Mouse (Mus musculus): ENCODE measurements around the gene Dnajc8.
"Not testable (repeated sequence)": the region's sequence is repeated elsewhere in the genome, so short reads cannot be mapped to it uniquely, and the experiment has no call there.

Gene Dnajc8

GRCm38 (mm10) chr4:132515369-132516155 is 19.8 kb upstream of the Dnajc8 start:
- DNase-seq (ENCODE audit: low spot score) = peak; percentile 55

GRCm38 (mm10) chr4:132518066-132518465 is 17.3 kb upstream of the Dnajc8 start:
- no peak for DNase-seq (ENCODE audit: low spot score)

- no peak for DNase-seq (ENCODE audit: low spot score)
These were observed 16.2 kb upstream of the Dnajc8 start for GRCm38 (mm10) chr4:132519188-132519587.

GRCm38 (mm10) chr4:132524321-132524741 is 11.0 kb upstream of the Dnajc8 start:
- DNase-seq (ENCODE audit: low spot score) = no peak

GRCm38 (mm10) chr4:132524808-132525207 is 10.5 kb upstream of the Dnajc8 start:
- DNase-seq (ENCODE audit: low spot score) = no peak

- DNase-seq (ENCODE audit: low spot score) = no peak
These were observed 8.7 kb upstream of the Dnajc8 start for GRCm38 (mm10) chr4:132526678-132527077.

- no peak for DNase-seq (ENCODE audit: low spot score)
These were observed 7.3 kb upstream of the Dnajc8 start for GRCm38 (mm10) chr4:132527917-132528522.

DNA sequence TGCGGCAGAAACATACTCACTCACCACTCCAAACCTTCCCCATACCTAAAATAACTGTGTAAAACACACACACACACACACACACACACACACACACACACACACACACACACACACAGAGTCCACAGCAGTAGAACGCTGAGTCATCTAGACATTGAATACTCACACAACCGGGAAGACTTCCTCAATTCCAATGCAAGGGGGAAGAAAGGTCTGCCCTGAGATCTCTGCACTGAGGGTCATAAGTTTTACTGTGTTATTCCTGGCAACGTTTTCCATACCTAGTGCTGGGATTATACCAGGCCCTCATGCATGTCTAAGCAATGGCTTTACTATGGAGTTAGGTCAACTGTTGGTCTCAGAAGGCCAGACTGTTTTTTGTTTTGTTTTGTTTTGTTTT is 6.0 kb upstream of the Dnajc8 start:
- DNase-seq (ENCODE audit: low spot score) = no peak

DNA sequence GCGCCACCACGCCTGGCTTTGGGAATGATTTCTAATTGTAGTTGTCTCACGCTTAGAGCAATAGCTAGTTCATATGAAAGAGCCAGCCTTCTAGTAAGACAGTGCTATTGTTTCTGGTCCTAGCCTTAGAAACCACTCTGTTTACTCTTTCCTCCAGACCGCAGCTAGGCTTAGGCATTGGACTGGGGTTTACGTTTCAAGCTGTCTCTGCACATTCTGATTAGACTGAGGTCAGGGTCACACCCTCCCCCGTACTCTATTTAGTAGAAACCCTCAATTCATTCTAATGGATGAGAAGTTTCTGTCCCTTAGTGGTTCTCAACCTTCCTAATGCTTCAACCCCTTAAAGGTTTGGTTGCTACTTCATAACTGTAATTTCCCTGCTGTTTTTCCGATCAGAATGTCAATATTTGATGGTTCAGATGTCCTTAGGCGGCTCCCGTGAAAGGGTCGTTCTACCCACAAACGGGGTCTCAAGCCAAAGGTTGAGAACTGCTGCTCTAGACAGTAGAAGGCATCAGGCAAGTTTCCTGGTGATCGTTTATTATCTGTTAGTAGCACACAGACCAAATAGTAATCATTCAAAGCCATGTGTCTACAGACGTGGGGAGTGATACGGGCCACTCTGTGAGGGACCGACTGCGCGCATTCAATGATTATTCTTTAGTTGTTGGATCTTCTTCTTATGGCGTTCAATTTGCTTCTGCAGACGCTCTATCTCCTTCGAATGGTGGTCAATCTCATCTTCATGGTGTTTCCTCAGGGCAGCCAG is 5.1 kb upstream of the Dnajc8 start:
- DNase-seq (ENCODE audit: low spot score) = no peak

GRCm38 (mm10) chr4:132532496-132532895 is 2.9 kb upstream of the Dnajc8 start:
- DNase-seq (ENCODE audit: low spot score) = no peak

DNA sequence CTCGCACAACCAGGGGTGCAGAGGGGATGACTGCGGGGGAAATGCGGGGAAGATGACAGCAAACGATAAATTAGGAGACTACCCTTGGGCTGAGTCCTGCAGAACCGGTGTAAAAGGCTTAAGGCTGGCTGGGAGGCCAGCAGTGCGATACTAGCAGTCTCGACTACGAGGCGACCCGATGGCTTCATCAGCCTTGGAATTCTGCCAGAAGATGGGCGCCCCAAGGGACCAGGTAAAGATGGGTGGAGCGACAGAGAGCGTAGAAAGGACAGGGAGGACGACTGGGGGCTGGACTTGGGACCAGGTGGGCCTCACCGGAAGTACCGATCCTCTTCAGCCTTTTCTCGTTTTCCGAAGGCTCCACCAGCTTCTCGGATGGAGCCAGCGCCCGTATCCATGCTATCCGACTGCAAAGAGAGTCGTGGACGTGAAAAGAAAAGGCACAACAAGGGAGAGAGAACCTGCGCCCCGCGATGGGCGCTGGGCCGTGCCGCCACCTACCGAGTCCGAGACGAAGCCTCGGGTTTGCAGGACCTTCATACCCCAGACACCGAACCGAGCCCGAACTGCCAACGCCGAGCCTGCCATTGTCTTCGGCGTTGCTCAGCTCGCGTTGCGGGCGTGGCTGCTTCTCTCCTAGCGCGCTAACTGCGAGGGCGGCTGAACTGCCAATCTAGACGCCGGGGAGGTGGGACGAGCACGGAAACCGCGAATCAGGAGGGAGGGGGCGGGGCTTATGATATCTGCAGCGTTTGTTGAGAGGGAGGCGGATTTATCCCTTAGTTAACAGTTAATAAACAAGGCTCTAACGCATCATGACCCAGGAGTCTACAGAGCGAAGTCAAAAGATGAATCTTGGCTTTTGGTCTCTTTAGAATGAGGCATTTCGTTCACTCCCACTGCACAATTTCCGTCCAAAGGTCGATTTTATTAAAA is 2.1 kb upstream of the Dnajc8 start, which contains the start of gene Atpif1:
Gene Atpif1 (minus strand): TSS at position 679 of the 936 bp plus-strand sequence.
- DNase-seq (ENCODE audit: low spot score) = peak; percentile 52

GRCm38 (mm10) chr4:132539481-132539880 is 4.1 kb downstream of the Dnajc8 start:
- no peak for DNase-seq (ENCODE audit: low spot score)

GRCm38 (mm10) chr4:132541413-132541812 is 6.1 kb downstream of the Dnajc8 start:
- no peak for DNase-seq (ENCODE audit: low spot score)

- DNase-seq (ENCODE audit: low spot score) = no peak
These were observed 7.4 kb downstream of the Dnajc8 start for GRCm38 (mm10) chr4:132542724-132543123.

- DNase-seq (ENCODE audit: low spot score) = no peak
These were observed 10.5 kb downstream of the Dnajc8 start for GRCm38 (mm10) chr4:132545851-132546250.

- DNase-seq (ENCODE audit: low spot score) = no peak
These were observed 18.9 kb downstream of the Dnajc8 start for GRCm38 (mm10) chr4:132554221-132554620.

- DNase-seq (ENCODE audit: low spot score) = no peak
These were observed 19.3 kb downstream of the Dnajc8 start for GRCm38 (mm10) chr4:132554653-132555052.

GRCm38 (mm10) chr4:132555550-132555949 is 20.2 kb downstream of the Dnajc8 start:
- not testable (repeated sequence) for DNase-seq (ENCODE audit: low spot score)

- DNase-seq (ENCODE audit: low spot score) = no peak
These were observed 27.9 kb downstream of the Dnajc8 start for GRCm38 (mm10) chr4:132563261-132563660.

DNA sequence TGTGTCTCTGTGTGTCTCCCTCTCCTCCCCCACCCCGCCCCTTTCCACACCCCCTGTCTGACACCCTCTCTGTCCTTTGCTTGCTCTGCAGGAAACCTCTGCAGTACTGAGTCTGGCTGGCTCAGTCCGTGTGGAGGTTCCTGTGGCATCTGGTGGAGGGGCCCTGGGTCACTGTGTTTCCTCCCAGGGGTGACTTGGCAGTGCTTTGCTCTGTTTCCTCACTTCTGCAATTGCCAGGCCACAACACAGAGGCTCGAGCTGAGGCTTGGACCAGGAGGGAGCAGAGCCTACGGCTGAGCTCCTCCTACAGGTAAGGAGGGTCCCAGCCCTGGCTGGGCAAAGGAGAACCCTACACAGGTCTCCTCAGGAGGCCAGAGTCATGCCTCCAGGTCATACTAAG is 28.6 kb downstream of the Dnajc8 start, which contains the start of gene Ptafr:
Gene Ptafr (plus strand): TSS at position 103 of the 400 bp plus-strand sequence.
- DNase-seq (ENCODE audit: low spot score) = no peak

DNA sequence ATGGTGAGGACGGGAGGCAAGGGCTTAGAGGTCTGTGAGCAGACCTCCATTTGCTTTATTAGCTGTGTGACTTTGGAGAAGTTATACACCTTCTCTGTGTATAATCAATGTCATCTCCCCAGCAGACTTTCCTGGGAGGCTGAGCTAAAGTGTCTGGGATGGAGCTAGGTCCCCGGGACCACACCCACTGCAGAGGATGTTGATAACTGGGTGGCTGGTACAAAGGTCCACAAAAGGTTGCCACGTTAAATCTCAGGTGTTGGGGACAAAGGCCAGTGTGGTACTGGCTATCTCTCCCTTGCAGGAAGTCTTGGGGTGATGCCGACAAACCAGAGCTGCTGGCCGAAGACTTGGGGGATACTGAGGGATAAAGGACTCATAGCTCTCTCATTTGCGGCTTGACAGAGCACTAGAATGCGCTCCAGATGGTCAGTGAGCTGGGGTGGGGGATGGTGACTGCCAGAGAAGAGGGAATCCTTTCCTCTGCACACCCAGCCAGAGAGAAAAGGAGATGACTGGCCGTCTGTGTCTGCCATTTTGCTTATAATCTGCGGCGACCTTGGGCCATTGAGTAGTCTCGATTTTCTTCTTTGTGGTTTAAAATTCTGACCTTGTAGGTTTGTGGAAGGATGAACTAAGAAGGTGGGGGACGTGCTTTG is 29.9 kb downstream of the Dnajc8 start:
- DNase-seq (ENCODE audit: low spot score) = no peak
